Mouse (Mus musculus): Measurements from ENCODE around the gene AC170998.1. TPM values are rescaled to one million over a fixed set of nuclear protein-coding genes. Genes with fewer than 3 reads are reported as not detected.
"Not testable (repeated sequence)": the region's sequence is repeated elsewhere in the genome, so short reads cannot be mapped to it uniquely, and the experiment has no call there.

AC170998.1 gene
- polyA plus RNA-seq, 1 experiment from 2014 or later: 2.3 TPM

GRCm38 (mm10) chr17:28761871-28762270, 36.0 kb downstream of the AC170998.1 start:
- no peak overlapping the region for H3K9ac ChIP-seq (ENCODE audit: low read length)
- no peaks in the 10 kb centered on the region for H3K9me3 ChIP-seq (replicated peaks; ENCODE audit: control insufficient read depth, low read length)
- ATAC-seq (ENCODE audit: insufficient read depth, low FRiP score): peak; percentile 23; the same call in 1 of the 2 replicates
- H3K4me2 ChIP-seq (ENCODE audit: low read depth, low read length): no peak overlapping the region
- H3K4me1 ChIP-seq (ENCODE audit: control insufficient read depth, insufficient read depth, low read length): no peaks in the 10 kb centered on the region
- no peaks in the 10 kb centered on the region for H3K36me3 ChIP-seq (ENCODE audit: control insufficient read depth, insufficient read depth, low read length)
- no peak overlapping the region for H3K4me3 ChIP-seq (replicated peaks; ENCODE audit: low read length)
- H3K27ac ChIP-seq (ENCODE audit: low read length): no peak overlapping the region
- 8% methylated on average over 3 of the region's 3 CpGs for WGBS
- H3K27me3 ChIP-seq (ENCODE audit: control insufficient read depth, insufficient read depth, low read length): no peaks in the 10 kb centered on the region

- Histone ChIP-seq H3K36me3 (ENCODE audit: control insufficient read depth, insufficient read depth, low read length) (no peaks in the 10 kb centered on the region), H3K27ac (ENCODE audit: low read length) (no peak overlapping the region), H3K27me3 (ENCODE audit: control insufficient read depth, insufficient read depth, low read length) (peaks cover 5% of the 10 kb centered on the region; the same call in 1 of the 2 replicates), H3K4me3 (replicated peaks; ENCODE audit: low read length) (no peak overlapping the region), H3K4me2 (ENCODE audit: low read depth, low read length) (no peak overlapping the region), H3K9me3 (replicated peaks; ENCODE audit: control insufficient read depth, low read length) (no peaks in the 10 kb centered on the region), H3K4me1 (ENCODE audit: control insufficient read depth, insufficient read depth, low read length) (peaks cover 16% of the 10 kb centered on the region), H3K9ac (ENCODE audit: low read length) (no peak overlapping the region)
- WGBS: 43% methylated on average over 3 of the region's 3 CpGs
- no peak for ATAC-seq (ENCODE audit: insufficient read depth, low FRiP score)
These were observed 40.3 kb downstream of the AC170998.1 start for GRCm38 (mm10) chr17:28766203-28766602.

- Histone ChIP-seq H3K4me3 (replicated peaks; ENCODE audit: low read length) (no peak overlapping the region), H3K27ac (ENCODE audit: low read length) (no peak overlapping the region), H3K27me3 (ENCODE audit: control insufficient read depth, insufficient read depth, low read length) (peaks cover 5% of the 10 kb centered on the region; the same call in 1 of the 2 replicates), H3K4me1 (ENCODE audit: control insufficient read depth, insufficient read depth, low read length) (peaks cover 16% of the 10 kb centered on the region), H3K4me2 (ENCODE audit: low read depth, low read length) (no peak overlapping the region), H3K9me3 (replicated peaks; ENCODE audit: control insufficient read depth, low read length) (no peaks in the 10 kb centered on the region), H3K9ac (ENCODE audit: low read length) (no peak overlapping the region), H3K36me3 (ENCODE audit: control insufficient read depth, insufficient read depth, low read length) (no peaks in the 10 kb centered on the region)
- 76% methylated on average over 11 of the region's 11 CpGs for WGBS
- ATAC-seq (ENCODE audit: insufficient read depth, low FRiP score): no peak
These were observed 41.1 kb downstream of the AC170998.1 start for GRCm38 (mm10) chr17:28766781-28767515.

GRCm38 (mm10) chr17:28769121-28769874, 43.4 kb downstream of the AC170998.1 start, which contains the start of gene Mapk13:
TSS of gene Mapk13 (plus strand) at chr17:28769297.
- Histone ChIP-seq H3K27ac (ENCODE audit: low read length) (peak within 1 kb of the TSS; percentile 64), H3K9me3 (replicated peaks; ENCODE audit: control insufficient read depth, low read length) (no peaks in the 10 kb centered on the region), H3K27me3 (ENCODE audit: control insufficient read depth, insufficient read depth, low read length) (peaks cover 5% of the 10 kb centered on the region; the same call in 1 of the 2 replicates), H3K4me2 (ENCODE audit: low read depth, low read length) (peak within 1 kb of the TSS; percentile 90), H3K36me3 (ENCODE audit: control insufficient read depth, insufficient read depth, low read length) (no peaks in the 10 kb centered on the region), H3K4me3 (replicated peaks; ENCODE audit: low read length) (peak within 1 kb of the TSS; percentile 71), H3K9ac (ENCODE audit: low read length) (peak within 1 kb of the TSS; percentile 85), H3K4me1 (ENCODE audit: control insufficient read depth, insufficient read depth, low read length) (peaks cover 16% of the 10 kb centered on the region)
- peak; percentile 41; the same call in 1 of the 2 replicates for ATAC-seq (ENCODE audit: insufficient read depth, low FRiP score)
- WGBS: 1% methylated on average over 47 of the region's 58 CpGs

DNA sequence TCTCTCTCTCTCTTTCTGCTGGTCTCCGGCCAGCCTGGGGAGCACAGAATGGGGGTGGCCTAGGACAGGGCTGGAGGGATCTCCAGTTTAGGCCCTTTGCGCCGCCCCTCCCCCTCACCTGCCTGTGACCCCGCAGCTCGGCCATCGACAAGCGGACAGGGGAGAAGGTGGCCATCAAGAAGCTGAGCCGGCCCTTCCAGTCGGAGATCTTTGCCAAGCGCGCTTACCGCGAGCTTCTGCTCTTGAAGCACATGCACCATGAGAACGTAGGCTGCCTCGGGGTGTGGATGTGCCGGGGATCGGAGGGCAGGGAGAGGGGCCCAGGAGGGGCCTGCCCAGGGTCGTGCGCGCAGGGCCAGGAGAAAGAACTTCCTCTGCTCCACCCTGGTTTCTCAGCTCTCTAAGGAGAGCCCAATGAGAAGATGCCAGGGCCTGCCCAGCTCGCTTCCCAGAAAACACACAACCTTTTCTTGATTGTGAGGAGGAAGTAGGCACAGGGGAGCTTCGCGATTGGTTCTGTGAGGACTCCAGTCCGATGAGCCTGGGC, 44.1 kb downstream of the AC170998.1 start:
- peak overlapping the region; percentile 71 for H3K4me3 ChIP-seq (replicated peaks; ENCODE audit: low read length)
- peaks cover 16% of the 10 kb centered on the region for H3K4me1 ChIP-seq (ENCODE audit: control insufficient read depth, insufficient read depth, low read length)
- peaks cover 5% of the 10 kb centered on the region; the same call in 1 of the 2 replicates for H3K27me3 ChIP-seq (ENCODE audit: control insufficient read depth, insufficient read depth, low read length)
- peak overlapping the region; percentile 90 for H3K4me2 ChIP-seq (ENCODE audit: low read depth, low read length)
- WGBS: 3% methylated on average over 24 of the region's 24 CpGs
- H3K9ac ChIP-seq (ENCODE audit: low read length): peak overlapping the region; percentile 85
- H3K9me3 ChIP-seq (replicated peaks; ENCODE audit: control insufficient read depth, low read length): no peaks in the 10 kb centered on the region
- H3K36me3 ChIP-seq (ENCODE audit: control insufficient read depth, insufficient read depth, low read length): no peaks in the 10 kb centered on the region
- peak; percentile 59 for ATAC-seq (ENCODE audit: insufficient read depth, low FRiP score)
- peak overlapping the region; percentile 64 for H3K27ac ChIP-seq (ENCODE audit: low read length)

GRCm38 (mm10) chr17:28771289-28771688, 45.4 kb downstream of the AC170998.1 start:
- no peak overlapping the region for H3K27ac ChIP-seq (ENCODE audit: low read length)
- no peak overlapping the region for H3K4me2 ChIP-seq (ENCODE audit: low read depth, low read length)
- 0 out of 2 replicates have a peak, but pooled peaks cover 4% of the 10 kb centered on the region for H3K36me3 ChIP-seq (ENCODE audit: control insufficient read depth, insufficient read depth, low read length)
- H3K4me3 ChIP-seq (replicated peaks; ENCODE audit: low read length): no peak overlapping the region
- H3K9ac ChIP-seq (ENCODE audit: low read length): no peak overlapping the region
- ATAC-seq (ENCODE audit: insufficient read depth, low FRiP score): no peak
- H3K4me1 ChIP-seq (ENCODE audit: control insufficient read depth, insufficient read depth, low read length): peaks cover 16% of the 10 kb centered on the region
- no peaks in the 10 kb centered on the region for H3K9me3 ChIP-seq (replicated peaks; ENCODE audit: control insufficient read depth, low read length)
- 76% methylated on average over 5 of the region's 5 CpGs for WGBS
- peaks cover 5% of the 10 kb centered on the region; the same call in 1 of the 2 replicates for H3K27me3 ChIP-seq (ENCODE audit: control insufficient read depth, insufficient read depth, low read length)

DNA sequence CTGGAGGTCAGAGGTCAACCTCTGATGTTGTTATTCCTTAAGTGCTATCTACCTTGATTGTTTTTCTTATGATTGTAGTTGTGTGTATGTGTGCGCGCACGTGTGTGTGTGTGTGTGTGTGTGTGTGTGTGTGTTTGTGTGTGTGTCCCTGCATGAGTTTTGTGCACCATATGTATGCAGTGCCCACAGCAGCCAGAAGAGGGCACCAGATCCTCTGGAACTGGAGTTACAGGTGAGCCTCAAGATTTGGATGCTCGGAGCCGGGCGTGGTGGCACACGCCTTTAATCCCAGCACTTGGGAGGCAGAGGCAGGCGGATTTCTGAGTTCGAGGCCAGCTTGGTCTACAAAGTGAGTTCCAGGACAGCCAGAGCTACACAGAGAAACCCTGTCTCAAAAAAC, 48.4 kb downstream of the AC170998.1 start:
- H3K27me3 ChIP-seq (ENCODE audit: control insufficient read depth, insufficient read depth, low read length); H3K4me3 ChIP-seq (replicated peaks; ENCODE audit: low read length); H3K9me3 ChIP-seq (replicated peaks; ENCODE audit: control insufficient read depth, low read length); ATAC-seq (ENCODE audit: insufficient read depth, low FRiP score); H3K27ac ChIP-seq (ENCODE audit: low read length); H3K4me2 ChIP-seq (ENCODE audit: low read depth, low read length); H3K9ac ChIP-seq (ENCODE audit: low read length): not testable (repeated sequence)
- H3K4me1 ChIP-seq (ENCODE audit: control insufficient read depth, insufficient read depth, low read length): peaks cover 11% of the 10 kb centered on the region
- 93% methylated on average over 7 of the region's 9 CpGs for WGBS
- peaks cover 13% of the 10 kb centered on the region for H3K36me3 ChIP-seq (ENCODE audit: control insufficient read depth, insufficient read depth, low read length)

DNA sequence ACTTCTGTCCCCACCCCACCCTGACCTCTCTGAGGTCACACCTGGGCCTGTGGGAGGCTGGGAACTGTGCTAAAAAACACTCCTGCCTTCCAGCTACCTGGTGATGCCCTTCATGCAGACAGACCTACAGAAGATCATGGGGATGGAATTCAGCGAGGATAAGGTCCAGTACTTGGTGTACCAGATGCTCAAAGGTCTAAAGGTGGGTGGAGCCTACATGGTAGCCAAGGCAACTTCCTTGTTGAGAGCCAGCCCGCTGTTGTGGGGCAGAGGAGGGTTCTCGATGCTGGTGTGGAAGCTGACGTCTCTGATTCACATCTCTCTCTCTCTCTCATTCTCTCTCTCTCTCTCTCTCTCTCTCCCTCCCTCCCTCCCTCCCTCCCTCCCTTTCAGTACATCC, 49.3 kb downstream of the AC170998.1 start:
- Histone ChIP-seq H3K36me3 (ENCODE audit: control insufficient read depth, insufficient read depth, low read length) (peaks cover 13% of the 10 kb centered on the region), H3K4me3 (replicated peaks; ENCODE audit: low read length) (no peak overlapping the region), H3K9ac (ENCODE audit: low read length) (no peak overlapping the region), H3K27ac (ENCODE audit: low read length) (no peak overlapping the region), H3K9me3 (replicated peaks; ENCODE audit: control insufficient read depth, low read length) (0 out of 2 replicates have a peak, but pooled peaks cover 5% of the 10 kb centered on the region), H3K4me2 (ENCODE audit: low read depth, low read length) (no peak overlapping the region), H3K27me3 (ENCODE audit: control insufficient read depth, insufficient read depth, low read length) (no peaks in the 10 kb centered on the region), H3K4me1 (ENCODE audit: control insufficient read depth, insufficient read depth, low read length) (peaks cover 4% of the 10 kb centered on the region)
- 76% methylated on average over 4 of the region's 4 CpGs for WGBS
- no peak for ATAC-seq (ENCODE audit: insufficient read depth, low FRiP score)
